Mouse (Mus musculus) brown adipose tissue, adult 24 weeks (tissue): ENCODE data around the gene Ablim2. TPM values are rescaled to one million over a fixed set of nuclear protein-coding genes. Genes with fewer than 3 reads are reported as not detected.

ENCODE experiments used
- H3K27ac ChIP-seq: fragments of 200-500 bp; replicated peaks from 2 replicates; pipeline ENCODE4 v1.5.1; 2012; ENCODE audit warnings: low read depth, mild to moderate bottlenecking, low read length
- H3K4me1 ChIP-seq: fragments of 200-500 bp; 2 replicates; pipeline ENCODE4 v1.6.1; 2012; ENCODE audit warnings: low read length, mixed read lengths; ENCODE audit not compliant: control insufficient read depth, insufficient read depth, insufficient read length
- H3K4me3 ChIP-seq: fragments of 200-500 bp; 2 replicates; pipeline ENCODE4 v1.5.1; 2012; ENCODE audit warnings: low read depth, mild to moderate bottlenecking, low read length, moderate library complexity; ENCODE audit not compliant: insufficient read depth
- polyA plus RNA-seq: library from polyadenylated mRNA; stranded (reverse); fragments of >200 nt; gene quantifications from 2 replicates; pipeline ENCODE4 v1.2.4, GENCODE M21; 2012; ENCODE audit not compliant: missing spikeins, insufficient read depth, insufficient read length

Gene Ablim2
- polyA plus RNA-seq, 1 experiment, result 4.6 TPM

DNA sequence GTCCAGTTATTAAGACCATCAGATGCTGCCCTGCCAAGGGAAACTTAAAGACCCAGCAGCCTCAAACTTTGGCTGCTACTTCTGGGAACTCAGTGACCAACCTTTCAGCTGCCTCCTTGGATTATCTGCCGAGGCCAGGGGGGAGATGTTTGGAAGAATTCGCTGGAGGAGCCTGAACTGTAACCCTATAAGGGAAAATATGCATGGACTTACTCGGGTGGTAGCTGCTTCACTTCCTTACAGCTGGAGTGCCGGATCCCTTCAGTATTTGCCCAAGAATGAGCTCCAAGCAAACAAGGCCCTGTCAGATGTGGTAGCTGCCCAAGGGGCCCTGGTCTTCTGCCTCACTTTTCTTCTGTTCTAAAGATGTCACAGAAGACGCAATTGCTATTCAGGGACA is 173.6 kb downstream of the Ablim2 start:
- Histone ChIP-seq H3K27ac (no peak overlapping the region), H3K4me3 (no peak overlapping the region), H3K4me1 (no peaks in the 10 kb centered on the region)

DNA sequence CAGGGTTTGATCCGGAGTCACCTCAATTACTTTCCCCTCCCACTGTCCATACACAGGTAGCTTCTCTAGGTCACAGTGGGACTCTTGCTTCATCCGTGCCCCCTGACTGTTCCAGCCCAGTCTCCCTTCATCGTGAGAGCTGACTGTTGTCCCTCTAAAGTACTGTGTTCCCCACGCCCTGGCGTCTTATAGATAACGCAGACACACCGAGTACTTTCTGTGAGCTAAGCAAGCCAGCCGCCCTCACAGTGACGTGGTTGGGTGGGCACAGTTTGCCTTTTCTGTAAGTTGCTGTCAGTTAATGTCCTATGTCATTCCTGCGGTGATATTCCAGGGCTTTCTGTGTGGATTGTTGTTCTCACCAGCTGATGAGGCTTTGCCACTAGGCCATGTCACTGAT is 175.4 kb downstream of the Ablim2 start:
- Histone ChIP-seq H3K4me3 (no peak overlapping the region), H3K4me1 (no peaks in the 10 kb centered on the region; the same call in 1 of the 2 replicates), H3K27ac (no peak overlapping the region)

Other genes starting within 250 kb of the Ablim2 start
- 0.48 and 0.83 TPM in 2 replicates for gene Cpz, start 232.2 kb upstream of the Ablim2 start, polyA plus RNA-seq
- gene Trmt44, start 182.8 kb upstream of the Ablim2 start, polyA plus RNA-seq, result 1.1 and 2.8 TPM in 2 replicates
- gene Acox3, start 174.8 kb upstream of the Ablim2 start, polyA plus RNA-seq, result 24.1 and 24.5 TPM in 2 replicates
- 60.4 and 62.3 TPM in 2 replicates for gene Htra3, start 78.1 kb upstream of the Ablim2 start, polyA plus RNA-seq
- gene Sh3tc1, start 17.9 kb upstream of the Ablim2 start, polyA plus RNA-seq, result 16.6 and 17.9 TPM in 2 replicates
- 19.0 and 19.3 TPM in 2 replicates for gene Afap1, start 135.4 kb downstream of the Ablim2 start, polyA plus RNA-seq